Mouse (Mus musculus) CH12.LX (cell line): ENCODE results near the gene Dhrs11. TPM values are rescaled to one million over a fixed set of nuclear protein-coding genes. Genes with fewer than 3 reads are reported as not detected.

Source experiments
- DNase-seq: peaks from one replicate; pipeline ENCODE4 v3.0.0-alpha.2; 2013; ENCODE audit errors: extremely low read depth
- H3K27ac ChIP-seq: 2 replicates; pipeline ENCODE4 v1.5.1; 2012; ENCODE audit warnings: low read depth, mild to moderate bottlenecking, control low read depth, moderate library complexity; ENCODE audit not compliant: insufficient read depth
- H3K27me3 ChIP-seq: replicated peaks from 2 replicates; pipeline ENCODE3; 2012; ENCODE audit warnings: inconsistent platforms
- H3K36me3 ChIP-seq, 2 experiments: replicated peaks in 1 of 2; 2 replicates each; pipeline versions ENCODE3 to v1.6.1; 2012; ENCODE audit warnings: inconsistent platforms in 1 of 2, low read length in 1 of 2, mild to moderate bottlenecking in 1 of 2, mixed read lengths in 1 of 2, moderate library complexity in 1 of 2; ENCODE audit not compliant: control insufficient read depth in 1 of 2, insufficient read depth in 1 of 2
- H3K4me1 ChIP-seq, 2 experiments: 2 replicates each; pipeline ENCODE4 v1.6.1; 2012; ENCODE audit warnings: inconsistent platforms in 1 of 2, moderate library complexity in 1 of 2; ENCODE audit not compliant: insufficient read depth in 2 of 2, control insufficient read depth in 1 of 2
- H3K4me2 ChIP-seq: 2 replicates; pipeline ENCODE4 v1.6.1; 2012; ENCODE audit warnings: low read depth, mild to moderate bottlenecking, control low read depth; ENCODE audit not compliant: poor library complexity, insufficient read depth, severe bottlenecking
- H3K4me3 ChIP-seq, 3 experiments: fragments of 150-350 bp in 1 of 3; sonication (generic) in 1 of 3; replicated peaks in 1 of 3; 2 replicates each; pipeline versions ENCODE3 to v1.5.1; 2011 to 2012; ENCODE audit warnings: low read depth in 2 of 3, low read length in 2 of 3, mild to moderate bottlenecking in 2 of 3, moderate library complexity in 2 of 3, control low read depth in 1 of 3, improper control_type of control experiment in 1 of 3, inconsistent platforms in 1 of 3, mixed read lengths in 1 of 3; ENCODE audit not compliant: poor library complexity in 1 of 3
- H3K79me2 ChIP-seq: replicated peaks from 2 replicates; pipeline ENCODE4 v1.6.1; 2012; ENCODE audit warnings: mild to moderate bottlenecking, moderate library complexity; ENCODE audit not compliant: control insufficient read depth, poor library complexity, insufficient read depth, severe bottlenecking; ENCODE audit errors: extremely low read depth
- H3K9ac ChIP-seq: 2 replicates; pipeline ENCODE4 v1.6.1; 2012; ENCODE audit warnings: low read depth, mild to moderate bottlenecking, control low read depth, moderate library complexity; ENCODE audit not compliant: insufficient read depth
- H3K9me3 ChIP-seq: replicated peaks from 2 replicates; pipeline ENCODE3; 2012; ENCODE audit warnings: low read length, inconsistent platforms, mixed read lengths
- BHLHE40 ChIP-seq: IDR thresholded peaks from 2 replicates; pipeline ENCODE4 v1.6.1; 2011; ENCODE audit warnings: mild to moderate bottlenecking, low read depth, low read length, improper control_type of control experiment
- CHD2 ChIP-seq: IDR thresholded peaks from 2 replicates; pipeline ENCODE4 v1.6.1; 2011; ENCODE audit warnings: low read length, improper control_type of control experiment
- GABPA ChIP-seq: IDR thresholded peaks from 2 replicates; pipeline ENCODE4 v1.6.1; 2012; ENCODE audit warnings: low read depth, low read length, improper control_type of control experiment, inconsistent platforms; ENCODE audit not compliant: insufficient replicate concordance
- HCFC1 ChIP-seq: IDR thresholded peaks from 2 replicates; pipeline ENCODE4 v1.6.1; 2012; ENCODE audit warnings: low read depth, mild to moderate bottlenecking, inconsistent platforms, low read length, improper control_type of control experiment
- IRF4 ChIP-seq: IDR thresholded peaks from 2 replicates; pipeline ENCODE4 v1.6.1; 2014; ENCODE audit warnings: low read depth, mild to moderate bottlenecking, inconsistent platforms, low read length, improper control_type of control experiment
- JUN ChIP-seq: IDR thresholded peaks from 2 replicates; pipeline ENCODE4 v1.6.1; 2011; ENCODE audit warnings: low read depth, mild to moderate bottlenecking, low read length, improper control_type of control experiment, moderate library complexity; ENCODE audit not compliant: insufficient read depth
- JUND ChIP-seq: conservative IDR thresholded peaks from 2 replicates; pipeline ENCODE4 v1.6.1; 2011; ENCODE audit warnings: low read depth, low read length, improper control_type of control experiment
- KAT2A ChIP-seq: IDR thresholded peaks from 2 replicates; pipeline ENCODE4 v1.6.1; 2012; ENCODE audit warnings: low read length, improper control_type of control experiment, inconsistent platforms; ENCODE audit not compliant: insufficient replicate concordance
- MAFK ChIP-seq: IDR thresholded peaks from 2 replicates; pipeline ENCODE4 v1.6.1; 2011; ENCODE audit warnings: low read length, improper control_type of control experiment; ENCODE audit not compliant: insufficient replicate concordance
- MAX ChIP-seq: IDR thresholded peaks from 2 replicates; pipeline ENCODE4 v1.6.1; 2011; ENCODE audit warnings: low read length, improper control_type of control experiment
- MAZ ChIP-seq: IDR thresholded peaks from 2 replicates; pipeline ENCODE4 v1.6.1; 2012; ENCODE audit warnings: low read depth, mild to moderate bottlenecking, inconsistent platforms, low read length, improper control_type of control experiment, moderate library complexity
- MEF2A ChIP-seq: IDR thresholded peaks from 2 replicates; pipeline ENCODE4 v1.6.1; 2014; ENCODE audit warnings: low read depth, mild to moderate bottlenecking, inconsistent platforms, low read length, improper control_type of control experiment, borderline replicate concordance
- MXI1 ChIP-seq: IDR thresholded peaks from 2 replicates; pipeline ENCODE4 v1.6.1; 2011; ENCODE audit warnings: mild to moderate bottlenecking, low read depth, low read length, improper control_type of control experiment
- MYC ChIP-seq: IDR thresholded peaks from 2 replicates; pipeline ENCODE4 v1.6.1; 2011; ENCODE audit warnings: low read depth, mild to moderate bottlenecking, improper control_type of control experiment, low read length
- NELFE ChIP-seq: IDR thresholded peaks from 2 replicates; pipeline ENCODE4 v1.6.1; 2011; ENCODE audit warnings: low read depth, low read length, improper control_type of control experiment
- NRF1 ChIP-seq: IDR thresholded peaks from 2 replicates; pipeline ENCODE4 v1.6.1; 2014; ENCODE audit warnings: low read depth, mild to moderate bottlenecking, inconsistent platforms, low read length, improper control_type of control experiment, moderate library complexity
- PAX5 ChIP-seq: IDR thresholded peaks from 2 replicates; pipeline ENCODE4 v1.6.1; 2012; ENCODE audit warnings: low read length, inconsistent platforms, mixed read lengths
- POLR2A ChIP-seq: IDR thresholded peaks from 2 replicates; pipeline ENCODE4 v1.6.1; 2011; ENCODE audit warnings: low read depth, mild to moderate bottlenecking, improper control_type of control experiment, low read length
- POLR2AphosphoS2 ChIP-seq: IDR thresholded peaks from 2 replicates; pipeline ENCODE4 v1.6.1; 2011; ENCODE audit warnings: low read depth, low read length, improper control_type of control experiment
- RAD21 ChIP-seq: IDR thresholded peaks from 2 replicates; pipeline ENCODE4 v1.6.1; 2011; ENCODE audit warnings: low read depth, mild to moderate bottlenecking, low read length, improper control_type of control experiment, moderate library complexity
- RCOR1 ChIP-seq: conservative IDR thresholded peaks from 2 replicates; pipeline ENCODE4 v1.6.1; 2012; ENCODE audit warnings: low read depth, mild to moderate bottlenecking, inconsistent platforms, low read length, improper control_type of control experiment
- SMC3 ChIP-seq: IDR thresholded peaks from 2 replicates; pipeline ENCODE4 v1.6.1; 2011; ENCODE audit warnings: low read depth, low read length, improper control_type of control experiment
- TBP ChIP-seq: conservative IDR thresholded peaks from 2 replicates; pipeline ENCODE4 v1.6.1; 2011; ENCODE audit warnings: low read depth, low read length, improper control_type of control experiment
- TCF12 ChIP-seq: IDR thresholded peaks from 2 replicates; pipeline ENCODE4 v1.6.1; 2014; ENCODE audit warnings: low read depth, mild to moderate bottlenecking, inconsistent platforms, low read length, improper control_type of control experiment
- UBTF ChIP-seq: IDR thresholded peaks from 2 replicates; pipeline ENCODE4 v1.6.1; 2012; ENCODE audit warnings: low read depth, mild to moderate bottlenecking, inconsistent platforms, low read length, improper control_type of control experiment, moderate library complexity
- USF1 ChIP-seq: IDR thresholded peaks from 2 replicates; pipeline ENCODE4 v1.6.1; 2014; ENCODE audit warnings: low read depth, mild to moderate bottlenecking, inconsistent platforms, low read length, improper control_type of control experiment
- USF2 ChIP-seq: conservative IDR thresholded peaks from 2 replicates; pipeline ENCODE4 v1.6.1; 2011; ENCODE audit warnings: low read depth, low read length, improper control_type of control experiment
- ZC3H11A ChIP-seq: IDR thresholded peaks from 2 replicates; pipeline ENCODE4 v1.6.1; 2012; ENCODE audit warnings: low read depth, mild to moderate bottlenecking, inconsistent platforms, low read length, improper control_type of control experiment
- ZKSCAN1 ChIP-seq: IDR thresholded peaks from 2 replicates; pipeline ENCODE4 v1.6.1; 2012; ENCODE audit warnings: low read depth, inconsistent platforms, low read length, improper control_type of control experiment, borderline replicate concordance
- ZMIZ1 ChIP-seq: IDR thresholded peaks from 2 replicates; pipeline ENCODE4 v1.6.1; 2012; ENCODE audit warnings: low read depth, mild to moderate bottlenecking, inconsistent platforms, low read length, improper control_type of control experiment
- ZNF384 ChIP-seq: IDR thresholded peaks from 2 replicates; pipeline ENCODE4 v1.6.1; 2012; ENCODE audit warnings: low read depth, low read length, improper control_type of control experiment, inconsistent platforms
- dilution Hi-C: fragments of 300-500 bp; cut with MboI; formaldehyde crosslinking; loops from 2 replicates; pipeline ENCODE4 v1.14.3; 2020; ENCODE audit warnings: low sequenced_read_pairs; ENCODE audit not compliant: extremely low pct_unique_long_range_greater_than_20kb, extremely low pct_ligation_motif_present
- in situ Hi-C: fragments of 300-500 bp; cut with MboI; formaldehyde crosslinking; loops from 3 replicates; pipeline ENCODE4 v1.14.3; 2019; ENCODE audit warnings: low sequenced_read_pairs, low pct_ligation_motif_present, low pct_unique_long_range_greater_than_20kb, mixed read lengths
- polyA plus RNA-seq: library from polyadenylated mRNA; unstranded; fragments of >175 nt; gene quantifications from 2 replicates; pipeline ENCODE4 v1.2.1, GENCODE M21; 2012; ENCODE audit warnings: low read depth; ENCODE audit not compliant: insufficient read length
- total RNA-seq, 2 experiments: library from RNA; depleted of rRNA; stranded (reverse); fragments of 300-350 nt in 1 of 2; fragments of >200 nt in 1 of 2; gene quantifications; 2 replicates each; pipeline ENCODE4 v1.2.3; 2012 to 2014

Dhrs11 gene
- total and polyA plus RNA-seq, 3 experiments, result 6.1 to 17.1 (median 8.3) TPM

DNA sequence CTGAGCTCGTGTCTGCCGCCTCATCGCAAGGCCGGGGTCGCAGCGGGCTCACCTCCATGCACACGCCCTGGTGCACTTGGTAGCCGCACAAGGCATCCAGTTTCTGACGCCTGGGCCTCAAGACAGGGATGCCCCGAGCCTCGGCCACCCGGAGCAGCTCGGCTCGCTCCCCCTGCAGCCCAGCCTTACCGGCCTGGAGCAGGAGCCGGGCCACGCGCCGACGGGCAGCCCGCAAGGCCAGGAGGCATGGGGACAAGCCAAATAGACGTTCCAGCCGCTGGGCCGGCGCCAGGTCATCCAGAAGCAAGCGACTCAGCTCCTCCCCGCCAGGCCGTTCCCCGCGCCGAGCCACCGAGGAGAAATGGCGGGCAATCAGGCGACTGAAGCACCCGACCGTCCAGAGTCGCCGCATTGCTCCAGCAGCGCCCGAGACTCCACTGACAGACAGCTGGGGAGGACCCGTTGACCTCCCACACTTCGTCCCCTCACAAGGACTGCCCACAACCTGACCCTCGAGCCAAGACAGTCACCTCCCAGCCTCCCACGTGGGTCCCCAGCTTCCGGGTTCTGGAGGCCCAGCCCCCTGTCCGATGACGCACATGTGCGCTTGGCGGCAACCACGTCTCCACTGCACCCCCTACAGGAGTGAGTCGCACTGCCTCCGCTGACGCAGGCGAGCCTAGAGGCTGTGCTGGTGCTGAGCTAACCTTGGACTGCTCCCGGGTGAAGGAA lies 9.7 kb downstream of the Dhrs11 start, which contains the start of gene Mrm1 (continued):
- TF ChIP-seq NELFE, result peak; percentile 90
- peak; percentile 68; the same call in 1 of the 2 replicates for TF ChIP-seq CHD2
- TF ChIP-seq ZMIZ1, result peak; percentile 85
- TF ChIP-seq RAD21, result no peak; the same call in 1 of the 2 replicates
- peak; percentile 75; the same call in 1 of the 2 replicates for TF ChIP-seq MAZ
- peak; percentile 50; the same call in 1 of the 2 replicates for TF ChIP-seq TBP
- TF ChIP-seq IRF4, result peak; percentile 78
- TF ChIP-seq RCOR1, result no peak
- TF ChIP-seq BHLHE40, result peak; percentile 48; the same call in 1 of the 2 replicates

DNA sequence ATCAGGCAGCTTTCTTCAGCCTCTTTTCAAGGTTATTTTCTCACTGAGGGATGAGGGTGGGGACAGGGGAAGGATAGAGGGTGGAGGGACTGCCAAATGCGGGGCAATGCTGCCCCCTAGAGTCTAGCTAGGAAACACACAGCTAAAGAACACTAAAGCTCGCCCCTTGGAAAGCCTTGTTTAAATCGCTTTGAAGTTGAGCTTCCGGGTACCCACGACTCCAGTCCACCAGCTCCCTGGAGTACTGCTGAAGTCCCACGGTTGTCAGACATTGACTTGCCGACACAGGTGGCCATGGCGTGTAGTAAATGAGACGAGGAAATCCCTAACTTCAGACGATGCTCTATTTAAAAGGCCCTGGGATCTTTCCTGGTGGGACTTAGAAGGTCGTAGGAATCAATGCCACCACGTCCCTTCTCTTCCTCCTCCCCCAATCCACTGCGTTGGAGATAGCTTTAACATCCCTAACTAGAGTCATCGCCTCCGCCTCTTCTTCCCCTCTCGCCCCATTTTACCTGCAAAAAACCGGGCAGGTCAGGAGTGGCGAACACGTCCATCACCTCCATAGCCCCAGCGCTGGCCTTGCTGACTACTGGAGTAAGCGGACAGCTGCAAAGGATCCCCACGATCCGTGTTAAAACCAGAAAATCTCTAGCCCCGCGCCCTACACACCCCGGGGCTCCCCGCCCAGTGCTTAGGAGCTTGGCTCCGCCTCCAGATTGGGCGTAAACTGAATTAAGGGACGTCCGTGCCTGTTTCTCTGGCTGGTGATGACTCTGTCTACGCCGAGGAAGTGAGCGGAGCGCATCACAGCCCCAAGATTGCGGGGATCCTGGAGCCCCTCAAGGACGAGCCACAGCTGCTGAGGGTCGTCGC lies 10.5 kb downstream of the Dhrs11 start:
- dilution Hi-C loops, result no loop called here
- peaks cover 12 to 60% of the 10 kb centered on the region in 2 experiments for H3K36me3 ChIP-seq
- H3K4me1 ChIP-seq, result peaks cover 4 to 41% of the 10 kb centered on the region in 2 experiments; a peak in 2 of 4 replicates
- H3K27me3 ChIP-seq, result no peaks in the 10 kb centered on the region
- H3K4me2 ChIP-seq, result peak overlapping the region; percentile 91
- DNase-seq, result peak; percentile 95
- no peaks in the 10 kb centered on the region; the same call in 1 of the 2 replicates for H3K79me2 ChIP-seq
- in situ Hi-C loops, result loop anchor here (10.0 to 25.0 kb wide), 3 partner anchors 304 to 656 kb away; partner anchors contain the start of genes Aatf and Gm11437
- H3K9ac ChIP-seq, result peak overlapping the region; percentile 81
- H3K27ac ChIP-seq, result peak overlapping the region; percentile 84
- peak overlapping the region; percentile 60 to 97 (median 87) for H3K4me3 ChIP-seq
- peaks cover 2% of the 10 kb centered on the region for H3K9me3 ChIP-seq
- TF ChIP-seq ZNF384 (no peak), JUN (no peak), ZKSCAN1 (no peak), MYC (peak; percentile 32; the same call in 1 of the 2 replicates), RAD21 (peak; percentile 87), BHLHE40 (no peak), USF1 (no peak), NELFE (peak; percentile 84; the same call in 1 of the 2 replicates), MXI1 (0 out of 2 replicates have a peak, but pooled peaks have one; percentile 9), ZMIZ1 (peak; percentile 67; the same call in 1 of the 2 replicates), RCOR1 (no peak), NRF1 (no peak), TCF12 (peak; percentile 72; the same call in 1 of the 2 replicates), MAFK (no peak), KAT2A (0 out of 2 replicates have a peak, but pooled peaks have one; percentile 6), GABPA (no peak), HCFC1 (peak; percentile 24; the same call in 1 of the 2 replicates), CHD2 (0 out of 2 replicates have a peak, but pooled peaks have one; percentile 14), POLR2AphosphoS2 (peak; percentile 62; the same call in 1 of the 2 replicates), TBP (peak; percentile 71; the same call in 1 of the 2 replicates), USF2 (0 out of 2 replicates have a peak, but pooled peaks have one; percentile 28), POLR2A (peak; percentile 78), JUND (no peak), PAX5 (no peak), MAX (no peak; the same call in 1 of the 2 replicates), SMC3 (peak; percentile 44), UBTF (peak; percentile 75; the same call in 1 of the 2 replicates), MEF2A (peak; percentile 24; the same call in 1 of the 2 replicates), IRF4 (peak; percentile 31; the same call in 1 of the 2 replicates), ZC3H11A (no peak)
